Mouse (Mus musculus): ENCODE measurements around the gene Pofut2. TPM values are rescaled to one million over a fixed set of nuclear protein-coding genes. Genes with fewer than 3 reads are reported as not detected.

The Pofut2 gene
- polyA plus RNA-seq, 1 experiment from 2014 or later, result 139 TPM

GRCm38 (mm10) chr10:77304362-77304761, 45.3 kb downstream of the Pofut2 start:
- Histone ChIP-seq H3K36me3 (peaks cover 8% of the 10 kb centered on the region), H3K27ac (no peak overlapping the region), H3K9ac (no peak overlapping the region), H3K9me3 (no peaks in the 10 kb centered on the region), H3K27me3 (no peaks in the 10 kb centered on the region), H3K4me1 (no peaks in the 10 kb centered on the region), H3K4me2 (no peak overlapping the region), H3K4me3 (no peak overlapping the region)
- no peak for ATAC-seq (ENCODE audit: borderline replicate concordance, extremely low read depth, low FRiP score, low TSS enrichment)
- 79% methylated on average over 3 of the region's 3 CpGs for WGBS

GRCm38 (mm10) chr10:77304840-77305533, 46.0 kb downstream of the Pofut2 start:
- Histone ChIP-seq H3K4me2 (no peak overlapping the region), H3K27ac (no peak overlapping the region), H3K4me3 (no peak overlapping the region), H3K36me3 (peaks cover 8% of the 10 kb centered on the region), H3K4me1 (no peaks in the 10 kb centered on the region), H3K9ac (no peak overlapping the region), H3K27me3 (no peaks in the 10 kb centered on the region), H3K9me3 (no peaks in the 10 kb centered on the region)
- no peak for ATAC-seq (ENCODE audit: borderline replicate concordance, extremely low read depth, low FRiP score, low TSS enrichment)
- WGBS, result 66% methylated on average over 4 of the region's 4 CpGs

DNA sequence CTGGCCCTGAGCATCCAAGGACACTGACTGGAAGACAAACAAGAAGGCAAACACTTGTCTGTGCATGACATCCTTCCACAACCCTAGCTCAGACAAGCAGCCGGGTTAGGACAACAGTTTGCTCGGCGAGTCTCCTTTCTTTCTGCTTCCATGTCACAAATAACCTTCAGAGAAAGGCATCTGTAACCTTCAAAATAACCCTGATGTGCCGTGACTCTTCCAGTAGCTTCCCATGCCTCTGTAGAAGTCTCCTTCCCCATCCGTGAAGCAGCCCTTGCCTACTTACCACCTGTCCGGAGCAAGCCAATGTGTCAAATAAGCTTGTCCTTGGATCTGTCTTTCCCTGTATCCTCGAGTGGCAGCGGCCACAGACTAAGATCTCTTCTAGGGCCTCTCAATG, 46.7 kb downstream of the Pofut2 start:
- H3K9me3 ChIP-seq, result no peaks in the 10 kb centered on the region
- H3K27me3 ChIP-seq, result no peaks in the 10 kb centered on the region
- 70% methylated on average over 8 of the region's 8 CpGs for WGBS

GRCm38 (mm10) chr10:77308978-77309377, 50.0 kb downstream of the Pofut2 start:
- Histone ChIP-seq H3K4me1 (no peaks in the 10 kb centered on the region), H3K4me3 (no peak overlapping the region), H3K4me2 (no peak overlapping the region), H3K36me3 (peaks cover 16% of the 10 kb centered on the region), H3K9me3 (no peaks in the 10 kb centered on the region), H3K27ac (no peak overlapping the region), H3K27me3 (no peaks in the 10 kb centered on the region), H3K9ac (no peak overlapping the region)
- no peak for ATAC-seq (ENCODE audit: borderline replicate concordance, extremely low read depth, low FRiP score, low TSS enrichment)
- 58% methylated on average over 10 of the region's 10 CpGs for WGBS

More for the DNA sequence above, 46.7 kb downstream of the Pofut2 start:
- peaks cover 11% of the 10 kb centered on the region for H3K36me3 ChIP-seq
- no peak overlapping the region for H3K27ac ChIP-seq
- H3K4me3 ChIP-seq, result no peak overlapping the region
- no peak for ATAC-seq (ENCODE audit: borderline replicate concordance, extremely low read depth, low FRiP score, low TSS enrichment)
- no peaks in the 10 kb centered on the region for H3K4me1 ChIP-seq
- H3K4me2 ChIP-seq, result no peak overlapping the region
- H3K9ac ChIP-seq, result no peak overlapping the region

DNA sequence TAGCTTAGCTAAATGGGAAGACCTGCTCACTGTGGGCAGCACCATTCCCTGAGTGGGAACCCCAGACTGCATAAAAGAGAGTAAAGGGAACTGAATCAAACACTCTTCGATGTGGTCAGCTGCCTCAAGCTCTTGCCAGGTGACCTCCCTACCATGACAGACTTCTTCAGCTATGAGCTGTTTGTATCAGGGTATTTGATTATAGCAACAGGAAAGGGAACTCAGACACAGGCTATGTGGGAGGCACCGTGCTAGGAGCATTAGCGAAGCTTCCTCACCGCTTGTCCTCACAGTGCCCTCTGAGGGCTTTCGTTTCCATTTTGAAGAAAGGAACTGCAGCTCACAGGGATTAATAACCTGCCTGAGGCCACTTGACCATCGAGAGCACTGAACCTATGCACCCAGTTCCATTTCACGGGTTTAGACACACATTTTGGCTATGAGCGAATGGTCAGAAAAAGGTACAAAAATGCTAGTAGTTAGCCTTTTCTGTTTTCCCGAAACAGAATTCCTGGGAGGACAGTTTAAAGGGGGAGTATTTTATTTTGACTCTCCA, 55.8 kb downstream of the Pofut2 start:
- Histone ChIP-seq H3K4me3 (no peak overlapping the region), H3K9ac (no peak overlapping the region), H3K4me1 (no peaks in the 10 kb centered on the region), H3K27ac (no peak overlapping the region), H3K27me3 (no peaks in the 10 kb centered on the region), H3K4me2 (no peak overlapping the region), H3K9me3 (no peaks in the 10 kb centered on the region), H3K36me3 (peaks cover 16% of the 10 kb centered on the region; the same call in 1 of the 2 replicates)
- 78% methylated on average over 9 of the region's 9 CpGs for WGBS
- no peak for ATAC-seq (ENCODE audit: borderline replicate concordance, extremely low read depth, low FRiP score, low TSS enrichment)

DNA sequence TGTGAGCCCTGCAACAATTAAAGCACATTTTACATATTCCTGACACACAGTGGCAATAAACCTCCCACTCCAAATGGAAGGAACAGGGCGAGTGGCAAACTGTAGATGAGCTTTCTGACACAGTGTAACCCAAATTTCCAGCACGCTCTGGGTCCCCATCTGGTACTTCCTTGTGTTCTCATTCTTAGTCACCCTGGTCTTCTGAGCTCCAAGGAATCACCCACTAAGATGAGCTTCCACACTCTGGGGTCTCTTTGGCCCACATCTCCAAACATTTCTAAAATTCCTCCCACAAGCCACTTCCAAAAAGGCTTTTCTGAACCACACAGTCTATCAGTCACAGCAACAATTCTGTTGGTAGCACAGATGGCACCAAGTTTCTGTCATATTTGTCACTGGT, 56.7 kb downstream of the Pofut2 start:
- Histone ChIP-seq H3K9me3 (no peaks in the 10 kb centered on the region), H3K4me3 (no peak overlapping the region), H3K4me2 (no peak overlapping the region), H3K4me1 (no peaks in the 10 kb centered on the region), H3K36me3 (peaks cover 13% of the 10 kb centered on the region; the same call in 1 of the 2 replicates), H3K27ac (no peak overlapping the region), H3K9ac (no peak overlapping the region), H3K27me3 (no peaks in the 10 kb centered on the region)
- 84% methylated on average over 2 of the region's 2 CpGs for WGBS
- ATAC-seq (ENCODE audit: borderline replicate concordance, extremely low read depth, low FRiP score, low TSS enrichment), result no peak

Other genes with a start within 250 kb of the Pofut2 start
- 24.5 and 25.4 TPM in 2 replicates for gene Slc19a1, start 227.0 kb upstream of the Pofut2 start, polyA plus RNA-seq (2015; fragmentation: Nextera tagmentation; extraction: Ambion mirVana)
- gene Col18a1, start 92.7 kb upstream of the Pofut2 start, polyA plus RNA-seq (2015; fragmentation: Nextera tagmentation; extraction: Ambion mirVana), result 263 and 283 TPM in 2 replicates
- 37.7 and 41.0 TPM in 2 replicates for gene Adarb1, start 159.1 kb downstream of the Pofut2 start, polyA plus RNA-seq (2015; fragmentation: Nextera tagmentation; extraction: Ambion mirVana)

All from lung, embryonic 15.5 days (tissue).